Mouse (Mus musculus): Measurements from ENCODE around the gene Armc12. TPM values are rescaled to one million over a fixed set of nuclear protein-coding genes. Genes with fewer than 3 reads are reported as not detected.

Gene Armc12
- polyA plus RNA-seq, 1 experiment from 2014 or later = not detected

DNA sequence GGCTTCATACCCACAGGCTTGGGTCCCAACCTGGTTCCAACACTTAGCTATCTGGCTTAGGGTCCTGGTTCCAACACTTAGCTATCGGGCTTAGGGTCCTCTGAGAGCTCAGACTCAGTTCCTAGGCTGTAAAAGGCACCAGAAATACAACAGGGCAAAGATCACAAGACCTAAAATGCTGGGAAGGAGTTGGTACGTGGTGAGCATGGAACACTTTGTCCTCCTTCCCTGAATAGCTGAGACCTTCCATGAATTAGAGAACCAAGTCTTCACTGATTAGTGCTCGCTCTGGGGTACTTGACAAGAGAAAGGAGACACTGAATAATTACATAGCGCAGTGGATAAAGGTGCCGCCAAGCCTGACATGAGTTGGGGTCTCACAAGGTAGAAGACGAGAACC is 8.7 kb upstream of the Armc12 start:
- WGBS = 31% methylated on average over 6 of the region's 6 CpGs
- 0 out of 2 replicates have a peak overlapping the region, but pooled peaks have one; percentile 2 for H3K9ac ChIP-seq (ENCODE audit: low read depth, low read length)
- no peaks in the 10 kb centered on the region for H3K36me3 ChIP-seq (ENCODE audit: insufficient read depth, low read length)
- peak overlapping the region; percentile 64; the same call in 1 of the 2 replicates for H3K4me3 ChIP-seq (replicated peaks; ENCODE audit: low read depth, low read length)
- H3K27ac ChIP-seq = peak overlapping the region; percentile 93
- no peaks in the 10 kb centered on the region for H3K27me3 ChIP-seq (ENCODE audit: insufficient read depth, low read length)
- TF ChIP-seq CTCF (IDR thresholded peaks at IDR 0.05; ENCODE audit: low read depth) = no peak
- H3K9me3 ChIP-seq (replicated peaks; ENCODE audit: low read length) = no peaks in the 10 kb centered on the region
- DNase-seq (ENCODE audit: low spot score) (no peak), ATAC-seq (replicated peaks; ENCODE audit: low FRiP score, low read depth) (no peak)
- H3K4me2 ChIP-seq (ENCODE audit: low read length) = peak overlapping the region; percentile 96
- peaks cover 20% of the 10 kb centered on the region for H3K4me1 ChIP-seq (replicated peaks; ENCODE audit: insufficient read depth, low read length)

DNA sequence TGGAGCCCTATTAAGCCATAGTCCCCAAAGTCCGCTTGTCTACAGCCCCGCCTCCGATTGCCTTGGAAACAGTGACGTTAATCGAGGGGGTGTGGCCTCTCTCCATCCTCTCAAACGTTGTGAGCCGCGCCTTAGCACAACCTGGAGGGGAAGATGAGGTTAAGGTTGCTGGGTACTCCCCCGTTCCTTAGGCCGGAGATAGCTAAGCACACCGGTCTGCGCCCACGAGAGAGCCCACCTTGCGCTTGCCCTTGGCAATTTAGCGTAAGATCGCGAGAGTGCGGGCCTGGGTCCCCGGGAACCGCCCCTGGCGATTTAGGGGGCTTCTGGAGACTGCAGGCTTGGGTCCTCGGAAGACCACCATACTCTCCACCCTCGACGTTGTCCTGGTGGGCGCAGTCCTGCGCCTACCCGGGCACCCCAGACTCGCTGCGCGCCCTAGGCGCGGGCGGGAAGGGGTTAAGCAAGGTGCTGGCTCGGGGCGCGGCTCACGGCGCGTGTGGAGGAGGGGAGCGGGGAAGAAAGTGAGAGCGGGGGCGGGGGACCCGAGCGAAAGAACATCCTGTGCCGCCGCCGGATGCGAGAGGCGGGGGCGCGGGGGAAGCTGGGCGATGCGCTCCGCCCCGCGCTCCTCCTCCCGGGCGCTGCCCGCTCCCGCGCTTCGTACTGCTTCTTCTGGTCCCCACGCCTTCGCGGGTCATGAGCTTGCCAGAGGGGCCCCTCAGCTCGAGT is 7.8 kb upstream of the Armc12 start:
- H3K9ac ChIP-seq (ENCODE audit: low read depth, low read length) = peak overlapping the region; percentile 74
- TF ChIP-seq CTCF (IDR thresholded peaks at IDR 0.05; ENCODE audit: low read depth) = no peak
- peak overlapping the region; percentile 64 for H3K4me3 ChIP-seq (replicated peaks; ENCODE audit: low read depth, low read length)
- no peaks in the 10 kb centered on the region for H3K9me3 ChIP-seq (replicated peaks; ENCODE audit: low read length)
- H3K4me1 ChIP-seq (replicated peaks; ENCODE audit: insufficient read depth, low read length) = peaks cover 25% of the 10 kb centered on the region
- DNase-seq (ENCODE audit: low spot score) (peak; percentile 96), ATAC-seq (replicated peaks; ENCODE audit: low FRiP score, low read depth) (peak; percentile 65)
- peak overlapping the region; percentile 96 for H3K4me2 ChIP-seq (ENCODE audit: low read length)
- no peaks in the 10 kb centered on the region for H3K27me3 ChIP-seq (ENCODE audit: insufficient read depth, low read length)
- H3K27ac ChIP-seq = peak overlapping the region; percentile 93
- no peaks in the 10 kb centered on the region for H3K36me3 ChIP-seq (ENCODE audit: insufficient read depth, low read length)
- WGBS = under 1% methylated on average over 60 of the region's 66 CpGs

DNA sequence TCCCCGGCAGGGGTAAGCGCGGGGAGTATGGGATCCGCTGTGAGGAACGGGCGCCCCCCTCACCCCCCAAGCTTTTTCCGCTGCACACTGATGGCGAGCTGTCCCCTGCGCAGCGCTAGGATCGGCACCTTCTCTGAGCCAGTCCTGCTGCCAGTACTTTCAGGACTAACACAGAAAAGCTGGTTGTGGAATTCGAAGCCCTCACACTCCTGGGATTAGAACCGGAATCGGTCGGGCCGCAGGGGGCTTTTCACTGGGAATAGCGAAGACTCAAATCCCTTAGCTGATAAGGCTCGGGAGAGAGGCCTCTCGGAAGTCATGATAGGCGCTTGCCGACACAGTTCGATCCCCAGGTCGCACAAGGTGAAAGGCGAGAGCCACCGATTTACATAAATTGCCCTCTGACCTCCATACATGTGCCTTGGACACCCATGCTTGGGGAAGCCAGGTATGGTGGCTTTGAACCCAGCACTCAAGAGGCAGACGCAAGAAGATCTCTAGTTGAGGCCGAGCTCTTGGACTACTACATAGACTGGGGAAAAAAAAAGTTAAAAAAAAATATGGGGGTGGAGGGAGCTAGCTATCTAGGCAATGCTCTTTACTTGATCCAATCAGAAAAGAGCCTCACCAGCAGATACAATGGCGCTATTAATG is 7.1 kb upstream of the Armc12 start:
- Histone ChIP-seq H3K4me1 (replicated peaks; ENCODE audit: insufficient read depth, low read length) (peaks cover 21% of the 10 kb centered on the region), H3K4me2 (ENCODE audit: low read length) (peak overlapping the region; percentile 96), H3K9me3 (replicated peaks; ENCODE audit: low read length) (no peaks in the 10 kb centered on the region), H3K27ac (peak overlapping the region; percentile 93), H3K9ac (ENCODE audit: low read depth, low read length) (peak overlapping the region; percentile 74), H3K36me3 (ENCODE audit: insufficient read depth, low read length) (no peaks in the 10 kb centered on the region), H3K27me3 (ENCODE audit: insufficient read depth, low read length) (no peaks in the 10 kb centered on the region), H3K4me3 (replicated peaks; ENCODE audit: low read depth, low read length) (peak overlapping the region; percentile 64)
- ATAC-seq (replicated peaks; ENCODE audit: low FRiP score, low read depth) = peak; percentile 17
- no peak for DNase-seq (ENCODE audit: low spot score)
- 10% methylated on average over 28 of the region's 28 CpGs for WGBS
- no peak for TF ChIP-seq CTCF (IDR thresholded peaks at IDR 0.05; ENCODE audit: low read depth)

DNA sequence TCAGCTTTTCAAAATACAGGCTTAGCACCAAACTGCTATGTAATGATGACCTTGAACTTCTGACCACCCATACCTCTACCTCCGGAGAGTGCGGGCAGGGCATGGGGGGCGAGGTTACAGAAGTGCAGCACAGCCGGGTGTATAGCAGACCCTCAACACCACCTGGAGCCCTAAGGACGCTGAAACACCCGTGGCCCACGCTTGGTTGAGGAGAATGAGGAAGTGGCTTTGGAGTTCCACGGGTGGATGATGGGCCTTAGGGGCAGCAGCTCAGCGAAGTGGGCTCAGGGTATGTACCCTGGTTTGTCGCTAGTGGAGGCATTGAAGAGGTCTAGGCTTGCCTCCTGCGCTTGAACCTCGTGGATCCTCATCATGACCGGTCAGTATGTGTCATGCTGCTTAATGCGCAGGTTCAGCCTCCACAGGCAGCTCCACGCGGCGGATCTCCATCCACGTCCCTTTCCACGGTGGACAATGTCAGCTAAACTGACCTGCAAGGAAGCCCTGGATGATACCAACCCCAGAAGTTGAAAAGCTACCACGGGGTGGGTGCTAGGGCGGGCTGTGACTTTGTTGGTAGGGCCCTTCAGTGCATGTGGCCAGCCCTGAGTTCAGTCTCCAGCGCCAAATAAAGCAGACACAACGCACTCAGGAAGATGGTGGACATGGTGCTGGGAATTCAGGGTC is 6.5 kb upstream of the Armc12 start:
- Histone ChIP-seq H3K4me1 (replicated peaks; ENCODE audit: insufficient read depth, low read length) (peaks cover 15% of the 10 kb centered on the region), H3K36me3 (ENCODE audit: insufficient read depth, low read length) (no peaks in the 10 kb centered on the region), H3K4me2 (ENCODE audit: low read length) (peak overlapping the region; percentile 96; the same call in 1 of the 2 replicates), H3K4me3 (replicated peaks; ENCODE audit: low read depth, low read length) (no peak overlapping the region), H3K27me3 (ENCODE audit: insufficient read depth, low read length) (no peaks in the 10 kb centered on the region), H3K9ac (ENCODE audit: low read depth, low read length) (no peak overlapping the region), H3K27ac (0 out of 2 replicates have a peak overlapping the region, but pooled peaks have one; percentile 8), H3K9me3 (replicated peaks; ENCODE audit: low read length) (no peaks in the 10 kb centered on the region)
- TF ChIP-seq CTCF (IDR thresholded peaks at IDR 0.05; ENCODE audit: low read depth) = no peak
- ATAC-seq (replicated peaks; ENCODE audit: low FRiP score, low read depth) (no peak), DNase-seq (ENCODE audit: low spot score) (no peak)
- 84% methylated on average over 23 of the region's 23 CpGs for WGBS

DNA sequence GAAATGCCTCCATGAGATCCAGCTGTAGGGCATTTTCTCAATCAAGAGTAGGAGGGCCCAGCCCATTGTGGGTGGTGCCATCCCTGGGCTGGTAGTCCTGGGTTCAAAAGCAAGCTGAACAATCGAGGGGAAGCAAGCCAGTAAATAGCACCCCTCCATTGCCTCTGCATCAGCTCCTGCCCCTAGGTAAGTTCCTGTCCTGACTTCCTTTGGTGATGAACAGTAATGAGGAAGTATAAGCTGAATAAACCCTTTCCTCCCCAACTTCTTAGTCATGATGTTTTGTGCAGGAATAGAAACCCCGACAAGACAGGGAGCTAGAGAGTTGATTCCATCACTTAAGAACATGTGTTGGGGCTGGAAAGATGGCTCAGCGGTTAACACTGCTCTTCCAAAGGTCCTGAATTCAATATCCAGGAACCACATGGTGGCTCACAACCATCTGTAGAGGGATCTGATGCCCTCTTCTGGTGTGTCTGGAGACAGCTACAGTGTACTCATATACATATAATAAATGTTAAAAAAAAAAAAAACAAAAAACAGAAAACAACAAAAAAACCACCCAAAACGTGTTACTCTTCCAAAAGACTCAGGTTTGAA is 5.7 kb upstream of the Armc12 start:
- no peaks in the 10 kb centered on the region for H3K9me3 ChIP-seq (replicated peaks; ENCODE audit: low read length)
- ATAC-seq (replicated peaks; ENCODE audit: low FRiP score, low read depth) (no peak), DNase-seq (ENCODE audit: low spot score) (no peak)
- H3K4me1 ChIP-seq (replicated peaks; ENCODE audit: insufficient read depth, low read length) = peaks cover 14% of the 10 kb centered on the region; the same call in 1 of the 2 replicates
- H3K27me3 ChIP-seq (ENCODE audit: insufficient read depth, low read length) = no peaks in the 10 kb centered on the region
- no peak overlapping the region for H3K4me3 ChIP-seq (replicated peaks; ENCODE audit: low read depth, low read length)
- no peaks in the 10 kb centered on the region for H3K36me3 ChIP-seq (ENCODE audit: insufficient read depth, low read length)
- no peak overlapping the region for H3K4me2 ChIP-seq (ENCODE audit: low read length)
- peak; percentile 40 for TF ChIP-seq CTCF (IDR thresholded peaks at IDR 0.05; ENCODE audit: low read depth)
- WGBS = 70% methylated on average over 4 of the region's 4 CpGs
- H3K27ac ChIP-seq = no peak overlapping the region
- no peak overlapping the region for H3K9ac ChIP-seq (ENCODE audit: low read depth, low read length)

Measured in kidney, postnatal 0 days (tissue).